Mouse (Mus musculus): ENCODE results near the gene Spaca4. TPM values are rescaled to one million over a fixed set of nuclear protein-coding genes. Genes with fewer than 3 reads are reported as not detected.

The Spaca4 gene
- polyA plus RNA-seq, 1 experiment from 2014 or later: not detected

GRCm38 (mm10) chr7:45718331-45718730 lies 7.3 kb downstream of the Spaca4 start:
- Histone ChIP-seq H3K4me1 (ENCODE audit: control insufficient read depth, insufficient read depth, low read length) (peaks cover 44% of the 10 kb centered on the region), H3K4me3 (ENCODE audit: low read depth, low read length) (peak overlapping the region; percentile 97), H3K9ac (replicated peaks; ENCODE audit: low read depth, low read length) (peak overlapping the region; percentile 99), H3K4me2 (replicated peaks; ENCODE audit: low read depth, low read length) (peak overlapping the region; percentile 82), H3K27me3 (ENCODE audit: control insufficient read depth, insufficient read depth, low read length) (no peaks in the 10 kb centered on the region), H3K27ac (ENCODE audit: low read length) (peak overlapping the region; percentile 83), H3K9me3 (ENCODE audit: control insufficient read depth, low read depth, low read length) (no peaks in the 10 kb centered on the region), H3K36me3 (ENCODE audit: control insufficient read depth, insufficient read depth, low read length) (peaks cover 29% of the 10 kb centered on the region)
- WGBS: under 1% methylated on average over 20 of the region's 20 CpGs
- ATAC-seq (ENCODE audit: insufficient number of reproducible peaks, insufficient read depth, low FRiP score, low read depth): no peak

- H3K27ac ChIP-seq (ENCODE audit: low read length): peak within 1 kb of the TSS; percentile 83
- peak; percentile 64 for ATAC-seq (ENCODE audit: insufficient number of reproducible peaks, insufficient read depth, low FRiP score, low read depth)
- no peaks in the 10 kb centered on the region for H3K9me3 ChIP-seq (ENCODE audit: control insufficient read depth, low read depth, low read length)
- H3K4me3 ChIP-seq (ENCODE audit: low read depth, low read length): peak within 1 kb of the TSS; percentile 97
- H3K36me3 ChIP-seq (ENCODE audit: control insufficient read depth, insufficient read depth, low read length): peaks cover 29% of the 10 kb centered on the region
- WGBS: under 1% methylated on average over 41 of the region's 41 CpGs
- H3K4me2 ChIP-seq (replicated peaks; ENCODE audit: low read depth, low read length): peak within 1 kb of the TSS; percentile 87
- no peaks in the 10 kb centered on the region for H3K27me3 ChIP-seq (ENCODE audit: control insufficient read depth, insufficient read depth, low read length)
- peaks cover 47% of the 10 kb centered on the region for H3K4me1 ChIP-seq (ENCODE audit: control insufficient read depth, insufficient read depth, low read length)
- peak within 1 kb of the TSS; percentile 99 for H3K9ac ChIP-seq (replicated peaks; ENCODE audit: low read depth, low read length)
Measured at GRCm38 (mm10) chr7:45717918-45718297, 7.7 kb downstream of the Spaca4 start, which contains the start of gene Sphk2. Gene Sphk2, minus strand, starts transcription at chr7:45718002.

GRCm38 (mm10) chr7:45716952-45717917 lies 8.4 kb downstream of the Spaca4 start:
- peaks cover 47% of the 10 kb centered on the region for H3K4me1 ChIP-seq (ENCODE audit: control insufficient read depth, insufficient read depth, low read length)
- peak overlapping the region; percentile 52 for H3K9ac ChIP-seq (replicated peaks; ENCODE audit: low read depth, low read length)
- H3K27me3 ChIP-seq (ENCODE audit: control insufficient read depth, insufficient read depth, low read length): no peaks in the 10 kb centered on the region
- no peaks in the 10 kb centered on the region for H3K9me3 ChIP-seq (ENCODE audit: control insufficient read depth, low read depth, low read length)
- H3K36me3 ChIP-seq (ENCODE audit: control insufficient read depth, insufficient read depth, low read length): peaks cover 36% of the 10 kb centered on the region
- H3K4me3 ChIP-seq (ENCODE audit: low read depth, low read length): peak overlapping the region; percentile 97
- 11% methylated on average over 31 of the region's 31 CpGs for WGBS
- H3K4me2 ChIP-seq (replicated peaks; ENCODE audit: low read depth, low read length): peak overlapping the region; percentile 87
- peak overlapping the region; percentile 83 for H3K27ac ChIP-seq (ENCODE audit: low read length)
- ATAC-seq (ENCODE audit: insufficient number of reproducible peaks, insufficient read depth, low FRiP score, low read depth): no peak

GRCm38 (mm10) chr7:45716460-45716857 lies 9.2 kb downstream of the Spaca4 start:
- ATAC-seq (ENCODE audit: insufficient number of reproducible peaks, insufficient read depth, low FRiP score, low read depth): no peak

GRCm38 (mm10) chr7:45715741-45716459 lies 9.7 kb downstream of the Spaca4 start:
- Histone ChIP-seq H3K4me1 (ENCODE audit: control insufficient read depth, insufficient read depth, low read length) (peaks cover 47% of the 10 kb centered on the region), H3K4me3 (ENCODE audit: low read depth, low read length) (peak overlapping the region; percentile 97), H3K9me3 (ENCODE audit: control insufficient read depth, low read depth, low read length) (no peaks in the 10 kb centered on the region), H3K4me2 (replicated peaks; ENCODE audit: low read depth, low read length) (peak overlapping the region; percentile 87), H3K27me3 (ENCODE audit: control insufficient read depth, insufficient read depth, low read length) (no peaks in the 10 kb centered on the region), H3K27ac (ENCODE audit: low read length) (peak overlapping the region; percentile 72), H3K9ac (replicated peaks; ENCODE audit: low read depth, low read length) (peak overlapping the region; percentile 28), H3K36me3 (ENCODE audit: control insufficient read depth, insufficient read depth, low read length) (peaks cover 42% of the 10 kb centered on the region)
- ATAC-seq (ENCODE audit: insufficient number of reproducible peaks, insufficient read depth, low FRiP score, low read depth): no peak
- 83% methylated on average over 19 of the region's 19 CpGs for WGBS

More at GRCm38 (mm10) chr7:45716460-45716857, 9.2 kb downstream of the Spaca4 start:
- peaks cover 39% of the 10 kb centered on the region for H3K36me3 ChIP-seq (ENCODE audit: control insufficient read depth, insufficient read depth, low read length)
- no peak overlapping the region; the same call in 1 of the 2 replicates for H3K9ac ChIP-seq (replicated peaks; ENCODE audit: low read depth, low read length)
- peaks cover 47% of the 10 kb centered on the region for H3K4me1 ChIP-seq (ENCODE audit: control insufficient read depth, insufficient read depth, low read length)
- no peaks in the 10 kb centered on the region for H3K9me3 ChIP-seq (ENCODE audit: control insufficient read depth, low read depth, low read length)
- WGBS: 92% methylated on average over 3 of the region's 3 CpGs
- H3K4me3 ChIP-seq (ENCODE audit: low read depth, low read length): peak overlapping the region; percentile 97; the same call in 1 of the 2 replicates
- H3K27ac ChIP-seq (ENCODE audit: low read length): no peak overlapping the region
- peak overlapping the region; percentile 87 for H3K4me2 ChIP-seq (replicated peaks; ENCODE audit: low read depth, low read length)
- H3K27me3 ChIP-seq (ENCODE audit: control insufficient read depth, insufficient read depth, low read length): no peaks in the 10 kb centered on the region

GRCm38 (mm10) chr7:45715090-45715708 lies 10.4 kb downstream of the Spaca4 start, which contains the start of gene Rpl18:
Gene Rpl18, plus strand, starts transcription at chr7:45715457.
- peaks cover 41% of the 10 kb centered on the region for H3K36me3 ChIP-seq (ENCODE audit: control insufficient read depth, insufficient read depth, low read length)
- peak within 1 kb of the TSS; percentile 97 for H3K4me3 ChIP-seq (ENCODE audit: low read depth, low read length)
- ATAC-seq (ENCODE audit: insufficient number of reproducible peaks, insufficient read depth, low FRiP score, low read depth): peak; percentile 90
- WGBS: 5% methylated on average over 34 of the region's 34 CpGs
- H3K27ac ChIP-seq (ENCODE audit: low read length): peak within 1 kb of the TSS; percentile 89
- peak within 1 kb of the TSS; percentile 58 for H3K9ac ChIP-seq (replicated peaks; ENCODE audit: low read depth, low read length)
- H3K27me3 ChIP-seq (ENCODE audit: control insufficient read depth, insufficient read depth, low read length): no peaks in the 10 kb centered on the region
- peaks cover 47% of the 10 kb centered on the region for H3K4me1 ChIP-seq (ENCODE audit: control insufficient read depth, insufficient read depth, low read length)
- no peaks in the 10 kb centered on the region for H3K9me3 ChIP-seq (ENCODE audit: control insufficient read depth, low read depth, low read length)
- H3K4me2 ChIP-seq (replicated peaks; ENCODE audit: low read depth, low read length): peak within 1 kb of the TSS; percentile 87

GRCm38 (mm10) chr7:45714630-45715089 lies 11.0 kb downstream of the Spaca4 start:
- Histone ChIP-seq H3K4me1 (ENCODE audit: control insufficient read depth, insufficient read depth, low read length) (peaks cover 43% of the 10 kb centered on the region), H3K27ac (ENCODE audit: low read length) (peak overlapping the region; percentile 89), H3K9ac (replicated peaks; ENCODE audit: low read depth, low read length) (peak overlapping the region; percentile 58), H3K9me3 (ENCODE audit: control insufficient read depth, low read depth, low read length) (no peaks in the 10 kb centered on the region), H3K27me3 (ENCODE audit: control insufficient read depth, insufficient read depth, low read length) (no peaks in the 10 kb centered on the region), H3K4me3 (ENCODE audit: low read depth, low read length) (peak overlapping the region; percentile 69), H3K4me2 (replicated peaks; ENCODE audit: low read depth, low read length) (peak overlapping the region; percentile 87), H3K36me3 (ENCODE audit: control insufficient read depth, insufficient read depth, low read length) (peaks cover 41% of the 10 kb centered on the region)
- 9% methylated on average over 14 of the region's 14 CpGs for WGBS
- ATAC-seq (ENCODE audit: insufficient number of reproducible peaks, insufficient read depth, low FRiP score, low read depth): peak; percentile 55
